ENCODE assay signal across 22 mouse cellular contexts in the genomic region with DNA sequence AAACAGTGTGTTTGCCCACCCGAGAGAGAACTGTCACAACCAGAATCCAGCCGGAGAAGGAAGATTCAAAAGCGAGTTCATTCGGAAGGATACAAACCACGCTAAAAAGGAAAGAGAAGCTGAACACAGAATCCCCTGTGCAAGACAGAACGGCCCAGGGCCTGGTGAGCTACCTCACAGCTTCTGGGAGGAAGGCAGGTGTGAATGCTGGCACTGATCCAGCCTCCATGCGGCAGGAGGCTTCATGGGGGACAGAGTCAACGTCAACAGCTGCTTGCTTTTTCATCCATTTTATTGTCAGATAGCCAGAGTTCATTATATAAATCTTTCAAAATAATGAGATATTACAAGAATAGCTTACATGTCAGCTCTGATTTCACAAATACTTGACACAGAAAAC. TPM values are rescaled to one million over a fixed set of nuclear protein-coding genes. Genes with fewer than 3 reads are reported as not detected.
A peak's percentile ranks its signal among the peaks of the same experiment; 100 is the strongest.
DNase-seq lines count a peak whose midpoint lies in the region; ATAC-seq and TF ChIP-seq lines count a peak whose summit lies in the region.
"Had no signal": no experiment of that assay in that cellular context is flagged by ENCODE, and none has a peak within 500 bp of the region (broad histone marks: within the 10 kb centered on the region; RNA-seq: fewer than 3 reads in every experiment).

No protein-coding gene starts in this region.

- H3K4me1 ChIP-seq in heart, embryonic 15.5 days (replicated peaks): no peaks in the 10 kb centered on the region; the same call in 1 of the 2 replicates
- H3K4me1 ChIP-seq: embryonic facial prominence, embryonic 15.5 days; forebrain, embryonic 10.5 days; heart, embryonic 10.5 days had no signal

- intact Hi-C loops in heart, postnatal 36 days (cut with DNase I): loop anchor here (10.0 kb wide), 1 partner anchor 770 kb away; no protein-coding TSS in a partner anchor

- no peak for TF ChIP-seq POLR2A in brain, embryonic 14.5 days (IDR thresholded peaks at IDR 0.05; ENCODE audit: borderline replicate concordance, extremely low read depth, insufficient read depth, insufficient read length, poor library complexity, severe bottlenecking)

- H3K27me3 ChIP-seq in heart, embryonic 15.5 days: no peaks in the 10 kb centered on the region
- H3K27me3 ChIP-seq: CH12.LX; embryonic facial prominence, embryonic 15.5 days; Patski had no signal

- H3K4me3 ChIP-seq in heart, embryonic 15.5 days: no peak overlapping the region
- H3K4me3 ChIP-seq: embryonic facial prominence, embryonic 15.5 days; erythroblast, embryonic 14.5 days; forebrain, embryonic 10.5 days; heart, embryonic 10.5 days had no signal

- no peak for DNase-seq in heart, postnatal 36 days
- peak; percentile 33 to 38 for DNase-seq in thymus, adult 18-20 months
- no peak for DNase-seq in thymus, postnatal 10 days (ENCODE audit: low spot score in 2 of 2)
- peak; percentile 31 for DNase-seq in brain, embryonic 14.5 days (ENCODE audit: low read depth)
- DNase-seq in thymus, postnatal 36 days: peak; percentile 21 to 56
- DNase-seq in adrenal gland, adult 18-20 months (ENCODE audit: low spot score in 2 of 2): no peak
- DNase-seq: adrenal gland, adult 2 months; adrenal gland, postnatal 25 days; cerebellum, adult 11-12 months; cerebellum, adult 9-10 months; cerebellum, postnatal 36 days; heart, adult 18-20 months had no signal

- H3K4me2 ChIP-seq in heart, embryonic 15.5 days: no peak overlapping the region
- H3K4me2 ChIP-seq: embryonic facial prominence, embryonic 15.5 days had no signal

- H3K36me3 ChIP-seq in heart, embryonic 15.5 days: peaks cover 48% of the 10 kb centered on the region

- no peaks in the 10 kb centered on the region for H3K9me3 ChIP-seq in heart, embryonic 15.5 days (replicated peaks)
- H3K9me3 ChIP-seq: embryonic facial prominence, embryonic 15.5 days; forebrain, embryonic 10.5 days; heart, embryonic 10.5 days had no signal

- no peak for ATAC-seq in heart, embryonic 15.5 days (replicated peaks; ENCODE audit: insufficient number of reproducible peaks, insufficient read depth, low FRiP score, low read depth)
- ATAC-seq: activated CD4-positive, CD25-positive, alpha-beta regulatory T cell, adult 4 months; forebrain, embryonic 14.5 days; hindbrain, embryonic 16.5 days; Patski had no signal

- H3K27ac ChIP-seq in heart, embryonic 15.5 days: 0 out of 2 replicates have a peak overlapping the region, but pooled peaks have one; percentile 3
- H3K27ac ChIP-seq: embryonic facial prominence, embryonic 15.5 days; forebrain, embryonic 10.5 days; heart, embryonic 10.5 days had no signal

- TF ChIP-seq CTCF in brain, embryonic 14.5 days (IDR thresholded peaks at IDR 0.05; ENCODE audit: borderline replicate concordance, extremely low read depth, insufficient read depth, insufficient read length): no peak

- 74% methylated on average over 8 of the region's 8 CpGs for WGBS in heart, embryonic 15.5 days

- no peak overlapping the region for H3K9ac ChIP-seq in heart, embryonic 15.5 days
- H3K9ac ChIP-seq: embryonic facial prominence, embryonic 15.5 days had no signal

RNA-seq across cellular contexts. Expression of a gene that starts 11.4 kb away (rescaled TPM):
- polyA plus RNA-seq in heart, embryonic 15.5 days (2015; fragmentation: Nextera tagmentation; extraction: Ambion mirVana): 77.6 and 88.6 TPM in 2 replicates
- 10 to 100 TPM; 44.0 to 51.0 TPM for total RNA-seq in heart, postnatal 36 days (2021)
- 40.1 and 44.0 TPM in 2 replicates for polyA plus RNA-seq in brain, embryonic 14.5 days (2012; rRNA removed)
- total RNA-seq in adrenal gland, adult 18-20 months (2021): 100 to 1,000 TPM; 190 to 305 TPM

RNA-seq across cellular contexts. Expression of a gene that starts 28.3 kb away (rescaled TPM):
- 2.8 and 7.1 TPM in 2 replicates for polyA plus RNA-seq in heart, embryonic 15.5 days (2015; fragmentation: Nextera tagmentation; extraction: Ambion mirVana)
- 10 to 100 TPM; 14.7 to 16.7 TPM for total RNA-seq in heart, postnatal 36 days (2021)
- polyA plus RNA-seq in brain, embryonic 14.5 days (2012; rRNA removed): 8.1 and 8.8 TPM in 2 replicates
- 10 to 100 TPM; 15.2 to 16.0 TPM for total RNA-seq in adrenal gland, adult 18-20 months (2021)

Comparison
In these comparisons a context has a peak if more than half of its experiments do, and no peak if none do; other contexts are left out.
1. DNase-seq: peak in thymus, adult 18-20 months (2 of 2), brain, embryonic 14.5 days (single experiment) and thymus, postnatal 36 days (2 of 2); none in heart, postnatal 36 days (0 of 2), thymus, postnatal 10 days (0 of 2) and adrenal gland, adult 18-20 months (0 of 2).